Mouse (Mus musculus) left cerebral cortex, postnatal 36 days (tissue): ENCODE results near the gene Txn1. TPM values are rescaled to one million over a fixed set of nuclear protein-coding genes. Genes with fewer than 3 reads are reported as not detected.

Experiments used
- DNase-seq, 2 experiments: peaks; one replicate each; pipeline ENCODE4 v3.0.0; 2021 to 2022; ENCODE audit warnings: low spot score in 2 of 2, mixed read lengths in 1 of 2
- intact Hi-C: fragments of 180-260 bp; cut with DNase I; formaldehyde crosslinking; loops from one replicate; pipeline ENCODE4 v1.15.1; 2025
- total RNA-seq, 2 experiments: library from RNA; stranded (reverse); gene quantifications; 2 replicates each; pipeline ENCODE4 v1.2.3; 2021

Gene Txn1
- total RNA-seq, 2 experiments from 2014 or later = 97.6 to 113 TPM

DNA sequence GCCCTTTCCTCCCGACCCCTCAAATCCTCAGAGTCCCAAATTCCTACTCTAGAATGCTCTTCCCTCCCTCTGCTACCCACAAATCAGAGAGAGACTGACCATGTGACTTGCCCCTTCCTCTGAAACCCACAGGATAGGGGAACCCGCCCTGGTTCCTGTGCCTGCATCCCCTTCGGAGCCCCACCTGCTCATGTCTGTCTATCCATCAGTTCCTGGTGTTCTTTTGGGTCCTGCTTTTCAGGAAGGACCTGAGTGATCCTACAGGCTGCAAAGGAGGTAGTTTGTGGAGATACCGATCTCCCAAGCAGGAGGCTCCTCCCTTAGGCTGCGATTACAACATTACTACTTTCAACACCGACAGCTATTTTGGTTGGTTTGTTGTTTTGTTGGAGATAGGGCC lies 47.4 kb downstream of the Txn1 start:
- intact Hi-C loops = no loop called here
- no peak for DNase-seq

DNA sequence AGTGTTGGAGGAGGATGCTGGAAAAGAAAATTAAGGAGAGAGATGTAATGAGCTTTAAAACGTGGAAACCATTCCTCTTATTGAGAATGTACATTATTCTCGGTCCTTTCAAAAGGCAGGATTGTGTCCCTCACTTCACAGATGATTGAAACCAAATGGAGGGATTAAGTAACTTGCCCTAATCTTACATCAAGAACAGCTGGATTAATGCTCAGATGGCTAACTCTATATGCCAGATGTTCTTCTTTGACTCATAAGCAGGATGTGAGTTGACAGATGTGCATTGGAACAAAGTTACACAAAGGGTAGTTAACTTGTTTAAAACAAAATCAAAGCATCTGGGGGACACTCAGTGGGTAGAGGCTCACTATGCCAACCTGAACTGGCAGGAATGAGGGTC lies 49.5 kb downstream of the Txn1 start:
- intact Hi-C loops = no loop called here
- DNase-seq = no peak

DNA sequence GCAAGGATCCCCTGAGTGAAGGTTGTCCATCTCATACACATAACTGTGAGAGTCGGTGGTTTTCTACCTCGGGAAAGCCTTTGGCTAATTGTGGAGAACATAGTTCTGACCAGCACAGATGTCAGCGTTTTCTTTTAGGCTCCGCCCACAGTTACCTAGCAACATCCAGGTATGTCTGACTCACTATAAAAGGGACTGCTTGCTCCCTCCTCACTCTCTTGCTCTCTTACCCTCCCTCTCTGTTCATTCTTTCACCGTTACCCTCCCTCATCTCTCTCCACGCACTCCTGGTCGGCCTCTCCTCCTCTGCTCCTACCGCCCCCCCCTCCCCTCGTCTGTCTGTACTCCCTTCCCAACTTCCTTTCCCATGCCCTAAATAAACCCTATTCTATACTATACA lies 51.6 kb downstream of the Txn1 start:
- intact Hi-C loops = loop anchor here (2.0 kb wide), 1 partner anchor 232 kb away; no protein-coding TSS in a partner anchor
- DNase-seq = no peak

DNA sequence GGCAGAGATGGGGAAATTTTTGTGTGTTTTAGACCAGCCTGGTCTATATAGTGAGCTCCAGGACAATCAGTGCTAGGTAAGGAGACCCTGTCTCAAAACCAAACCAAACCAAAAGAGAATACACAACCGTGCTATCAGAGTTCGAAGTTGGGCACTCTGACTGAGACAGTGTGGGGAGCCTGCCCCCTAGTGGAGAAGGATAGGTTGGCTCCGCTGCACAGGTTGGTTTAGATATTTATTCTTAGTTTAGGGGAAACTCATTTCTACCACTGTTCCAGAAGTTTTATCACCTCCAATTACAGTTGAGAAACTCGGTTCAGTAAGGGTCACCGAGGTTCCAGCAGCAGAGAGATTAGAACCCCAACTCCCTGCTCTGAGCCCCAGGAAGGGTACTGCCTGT lies 52.0 kb downstream of the Txn1 start:
- intact Hi-C loops = loop anchor here (2.0 kb wide), 1 partner anchor 231 kb away; no protein-coding TSS in a partner anchor

DNA sequence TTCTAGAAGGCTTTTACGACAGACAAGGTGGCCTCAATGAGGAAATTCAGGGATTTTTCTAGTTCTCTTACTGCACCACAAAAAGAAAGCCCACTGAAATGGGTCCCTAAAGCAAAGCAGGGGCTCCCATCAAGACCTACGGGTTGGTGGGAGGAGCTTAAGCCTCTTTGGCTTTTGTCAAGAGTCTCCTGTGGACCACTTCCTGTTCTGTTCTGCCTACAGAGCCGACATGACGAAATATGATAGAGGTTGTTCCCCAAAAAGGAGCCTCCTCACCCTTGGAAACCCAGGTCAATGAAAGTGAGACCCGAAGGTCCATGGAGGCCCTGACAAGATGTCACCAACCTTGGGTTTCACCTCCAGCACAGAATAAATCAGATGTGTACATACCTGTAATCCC lies 53.6 kb downstream of the Txn1 start:
- intact Hi-C loops = no loop called here
- DNase-seq = no peak

More for the DNA sequence above, 52.0 kb downstream of the Txn1 start:
- peak; percentile 39 to 51 for DNase-seq

DNA sequence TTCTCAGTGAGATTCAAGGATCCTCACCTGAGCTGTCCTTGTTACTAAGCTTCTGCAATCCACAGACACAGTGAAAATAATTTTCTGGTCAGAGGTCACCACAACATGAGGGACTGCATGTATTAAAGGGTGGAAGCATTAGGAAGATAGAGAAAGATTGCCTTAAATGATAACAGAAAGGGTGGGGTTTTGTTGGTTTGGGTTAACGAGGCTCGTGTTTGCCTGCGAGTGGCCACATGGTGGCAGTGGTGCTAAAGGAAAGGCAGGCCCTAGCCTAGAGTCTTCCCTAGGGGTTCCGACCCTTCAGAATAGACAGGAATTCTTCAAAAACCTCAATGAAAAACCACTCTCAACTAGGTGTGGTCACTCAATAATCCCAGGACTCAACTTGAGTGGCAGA lies 55.0 kb downstream of the Txn1 start:
- DNase-seq = no peak
- intact Hi-C loops = loop anchor here (2.0 kb wide), 2 partner anchors 178 to 350 kb away; no protein-coding TSS in a partner anchor

DNA sequence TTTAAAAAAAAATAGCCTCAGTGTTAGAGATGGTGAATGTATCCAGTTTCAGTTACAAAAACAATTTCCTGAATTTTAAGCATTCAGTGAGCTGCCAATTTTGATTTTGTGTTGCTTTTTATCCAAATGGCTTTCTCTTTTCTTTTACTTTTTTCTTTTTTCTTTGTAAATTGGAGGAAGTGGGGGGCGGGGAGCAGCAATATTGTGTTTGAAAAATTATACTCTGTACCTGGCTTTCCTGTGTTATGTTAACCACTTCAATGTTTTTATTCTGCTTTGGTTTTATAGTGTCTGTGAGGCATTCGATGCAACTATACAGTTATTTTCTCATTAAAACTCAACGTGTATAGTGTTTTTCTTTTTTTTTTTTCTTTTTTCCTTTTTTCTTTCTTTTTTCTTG lies 59.6 kb downstream of the Txn1 start:
- intact Hi-C loops = no loop called here
- DNase-seq = no peak

DNA sequence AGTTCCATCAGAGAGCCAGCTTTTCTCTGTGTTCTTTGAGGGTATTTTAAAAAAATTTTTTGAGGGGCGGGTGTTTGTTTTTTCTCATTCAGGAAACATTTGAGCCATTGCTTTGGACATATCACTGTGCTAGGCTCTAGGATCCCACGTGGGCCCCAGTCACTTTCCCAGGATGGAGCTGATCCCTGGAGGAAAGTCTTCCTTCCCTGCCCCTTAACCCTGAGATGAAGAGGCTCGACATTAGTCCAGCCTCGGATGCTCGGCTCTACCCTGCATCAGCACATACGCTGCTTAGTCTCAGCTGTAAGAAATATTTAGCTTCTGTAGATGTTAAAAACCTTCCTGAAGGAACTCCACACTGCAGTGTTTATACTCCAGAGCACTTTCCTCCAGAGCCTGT lies 60.3 kb downstream of the Txn1 start:
- no peak for DNase-seq
- intact Hi-C loops = no loop called here

DNA sequence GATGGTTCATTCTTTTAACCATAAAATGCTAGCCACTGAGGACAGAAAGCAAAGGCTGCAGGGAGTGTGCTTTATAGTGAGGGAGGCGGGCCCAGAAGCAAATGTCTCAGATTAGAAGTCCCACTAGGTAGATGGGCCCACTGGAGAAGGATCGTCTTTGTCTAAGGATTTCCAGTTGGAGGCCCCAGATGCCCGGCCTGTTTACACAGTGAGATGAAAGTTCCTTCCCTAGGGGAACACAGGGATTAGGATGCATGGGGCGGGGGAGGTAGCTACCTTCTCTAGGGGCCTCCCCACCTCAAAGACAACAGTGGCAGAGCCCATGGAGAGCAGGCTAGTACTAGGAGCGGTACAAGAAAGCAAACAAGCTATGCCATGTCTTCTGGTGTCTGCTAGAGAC lies 61.1 kb downstream of the Txn1 start:
- no peak for DNase-seq
- intact Hi-C loops = no loop called here

Other genes starting within 250 kb of the Txn1 start
- 10 to 100 TPM; 39.4 to 43.5 TPM for gene Akap2, start 238.8 kb downstream of the Txn1 start, total RNA-seq
- gene D630039A03Rik, start 40.1 kb downstream of the Txn1 start, total RNA-seq = under 1 TPM; 0.15 to 0.18 TPM
- gene Txndc8, start 52.7 kb upstream of the Txn1 start, total RNA-seq = not detected